Mouse (Mus musculus) lung, adult 2 months (tissue): ENCODE measurements around the gene Xk.

ENCODE experiments used
- CTCF ChIP-seq: fragments of 200-500 bp; IDR thresholded peaks from 2 replicates; pipeline ENCODE4 v1.5.1; 2011; ENCODE audit warnings: mild to moderate bottlenecking, low read length, control low read depth; ENCODE audit not compliant: insufficient read depth
- POLR2A ChIP-seq: fragments of 200-500 bp; IDR thresholded peaks from 2 replicates; pipeline ENCODE4 v1.6.1; 2011; ENCODE audit warnings: low read depth, mild to moderate bottlenecking, control low read depth, low read length, borderline replicate concordance; ENCODE audit errors: extremely low read depth

- no peak for TF ChIP-seq CTCF
- no peak for TF ChIP-seq POLR2A
Observed at GRCm38 (mm10) chrX:9303455-9303854, 30.9 kb downstream of the Xk start.
